ENCODE assay signal across 17 mouse cellular contexts in genomic region chr9:64116876-64117275, GRCm38 (mm10). TPM values are rescaled to one million over a fixed set of nuclear protein-coding genes. Genes with fewer than 3 reads are reported as not detected.
DNase-seq lines count a peak whose midpoint lies in the region; ATAC-seq and TF ChIP-seq lines count a peak whose summit lies in the region.
"Had no signal": no experiment of that assay in that cellular context is flagged by ENCODE, and none has a peak within 500 bp of the region (broad histone marks: within the 10 kb centered on the region; RNA-seq: fewer than 3 reads in every experiment).

Gene Lctl, plus strand, starts transcription at chr9:64117147.

- WGBS in kidney, adult 2 months: 33% methylated on average over 3 of the region's 3 CpGs
- 83% methylated on average over 3 of the region's 3 CpGs for WGBS in kidney, embryonic 15.5 days
- 88% methylated on average over 3 of the region's 3 CpGs for WGBS in intestine, embryonic 15.5 days
- WGBS in forebrain, postnatal 0 days: 52% methylated on average over 3 of the region's 3 CpGs

- no peak for ATAC-seq in kidney, embryonic 15.5 days (replicated peaks; ENCODE audit: low FRiP score)
- no peak for ATAC-seq in intestine, embryonic 15.5 days
- ATAC-seq in forebrain, postnatal 0 days: no peak
- ATAC-seq: hindbrain, embryonic 16.5 days had no signal

- peak within 1 kb of the TSS; percentile 39 for H3K27ac ChIP-seq in kidney, adult 2 months (ENCODE audit: insufficient read depth, low read depth, low read length)
- no peak within 1 kb of the TSS for H3K27ac ChIP-seq in kidney, embryonic 15.5 days
- H3K27ac ChIP-seq in intestine, embryonic 15.5 days: no peak within 1 kb of the TSS
- H3K27ac ChIP-seq in forebrain, postnatal 0 days (ENCODE audit: low read depth, low read length): no peak within 1 kb of the TSS
- H3K27ac ChIP-seq: forebrain, embryonic 10.5 days; limb, embryonic 12.5 days had no signal

- no peak within 1 kb of the TSS for H3K9ac ChIP-seq in kidney, embryonic 15.5 days
- H3K9ac ChIP-seq in intestine, embryonic 15.5 days: no peak within 1 kb of the TSS
- no peak within 1 kb of the TSS for H3K9ac ChIP-seq in forebrain, postnatal 0 days
- H3K9ac ChIP-seq: limb, embryonic 12.5 days; lung, embryonic 14.5 days had no signal

- H3K4me3 ChIP-seq in kidney, adult 2 months (ENCODE audit: insufficient read depth, low read depth, low read length): no peak within 1 kb of the TSS
- no peak within 1 kb of the TSS for H3K4me3 ChIP-seq in kidney, embryonic 15.5 days (replicated peaks)
- no peak within 1 kb of the TSS for H3K4me3 ChIP-seq in intestine, embryonic 15.5 days (replicated peaks)
- no peak within 1 kb of the TSS for H3K4me3 ChIP-seq in forebrain, postnatal 0 days (ENCODE audit: low read depth, low read length)
- H3K4me3 ChIP-seq: forebrain, embryonic 10.5 days; limb, embryonic 12.5 days had no signal

- TF ChIP-seq POLR2A in kidney, adult 2 months (IDR thresholded peaks at IDR 0.05; ENCODE audit: low read depth, low read length): no peak

- no peaks in the 10 kb centered on the region for H3K36me3 ChIP-seq in kidney, adult 2 months (ENCODE audit: control insufficient read depth, insufficient read depth, low read length)
- H3K36me3 ChIP-seq in kidney, embryonic 15.5 days: no peaks in the 10 kb centered on the region
- H3K36me3 ChIP-seq in intestine, embryonic 15.5 days: no peaks in the 10 kb centered on the region
- H3K36me3 ChIP-seq in forebrain, postnatal 0 days (ENCODE audit: insufficient read depth): no peaks in the 10 kb centered on the region
- H3K36me3 ChIP-seq: forebrain, embryonic 10.5 days; G1E; limb, embryonic 12.5 days had no signal

- no peak for TF ChIP-seq CTCF in kidney, adult 2 months (conservative IDR thresholded peaks at IDR 0.05; ENCODE audit: insufficient read depth, insufficient read length, low read depth, low read length)
- no peak for TF ChIP-seq CTCF in forebrain, postnatal 0 days (IDR thresholded peaks at IDR 0.05; ENCODE audit: low read depth)

- no peaks in the 10 kb centered on the region for H3K9me3 ChIP-seq in kidney, embryonic 15.5 days (replicated peaks)
- no peaks in the 10 kb centered on the region for H3K9me3 ChIP-seq in intestine, embryonic 15.5 days
- H3K9me3 ChIP-seq in forebrain, postnatal 0 days (ENCODE audit: low read length): no peaks in the 10 kb centered on the region
- H3K9me3 ChIP-seq: forebrain, embryonic 10.5 days; G1E; limb, embryonic 12.5 days had no signal

- peak; percentile 25 to 42 for DNase-seq in cerebellum, postnatal 10 days
- DNase-seq in cerebellum, adult 11 months: no peak
- peak; percentile 81 for DNase-seq in kidney, adult 2 months
- DNase-seq in adrenal gland, postnatal 10 days: peak; percentile 85
- peak; percentile 76 to 87 for DNase-seq in kidney, postnatal 25 days
- DNase-seq in forebrain, postnatal 0 days: no peak
- DNase-seq: cerebellum, adult 2 months; lung, embryonic 14.5 days had no signal

- H3K27me3 ChIP-seq in kidney, adult 2 months (replicated peaks; ENCODE audit: control insufficient read depth, insufficient read depth, low read length): no peaks in the 10 kb centered on the region
- no peaks in the 10 kb centered on the region for H3K27me3 ChIP-seq in kidney, embryonic 15.5 days
- H3K27me3 ChIP-seq in intestine, embryonic 15.5 days (replicated peaks): no peaks in the 10 kb centered on the region
- H3K27me3 ChIP-seq in forebrain, postnatal 0 days (ENCODE audit: insufficient read depth, low read length): no peaks in the 10 kb centered on the region
- H3K27me3 ChIP-seq: limb, embryonic 12.5 days had no signal

- H3K4me2 ChIP-seq in kidney, embryonic 15.5 days: no peak within 1 kb of the TSS
- no peak within 1 kb of the TSS for H3K4me2 ChIP-seq in intestine, embryonic 15.5 days (replicated peaks)
- no peak within 1 kb of the TSS for H3K4me2 ChIP-seq in forebrain, postnatal 0 days (ENCODE audit: low read depth)
- H3K4me2 ChIP-seq: limb, embryonic 12.5 days; lung, embryonic 14.5 days; midbrain, embryonic 11.5 days had no signal

- H3K4me1 ChIP-seq in kidney, adult 2 months (ENCODE audit: control insufficient read depth, insufficient read depth, low read length): peaks cover 3% of the 10 kb centered on the region; the same call in 1 of the 2 replicates
- H3K4me1 ChIP-seq in kidney, embryonic 15.5 days: peaks cover 5% of the 10 kb centered on the region; the same call in 1 of the 2 replicates
- H3K4me1 ChIP-seq in intestine, embryonic 15.5 days (replicated peaks): peaks cover 5% of the 10 kb centered on the region; the same call in 1 of the 2 replicates
- no peaks in the 10 kb centered on the region for H3K4me1 ChIP-seq in forebrain, postnatal 0 days (ENCODE audit: insufficient read depth)
- H3K4me1 ChIP-seq: limb, embryonic 12.5 days had no signal

RNA-seq across cellular contexts. Expression of gene Lctl, which starts in this region (rescaled TPM):
- polyA plus RNA-seq in kidney, adult 2 months (2012; rRNA removed): 5.1 and 6.9 TPM in 2 replicates
- polyA plus RNA-seq in kidney, embryonic 15.5 days (2015; fragmentation: Nextera tagmentation; extraction: Ambion mirVana): 0.16 and 0.51 TPM in 2 replicates
- 1 to 10 TPM; 2.0 to 2.8 TPM for total RNA-seq in adrenal gland, postnatal 10 days (2021)
- 0.13 and 0.15 TPM in 2 replicates for polyA plus RNA-seq in intestine, embryonic 15.5 days (2015; fragmentation: Nextera tagmentation; extraction: Ambion mirVana)
- not detected in 2 replicates for total RNA-seq in forebrain, postnatal 0 days (2014; rRNA removed)
- polyA plus RNA-seq in forebrain, postnatal 0 days (2015; fragmentation: Nextera tagmentation; extraction: Ambion mirVana): not detected in 2 replicates
- total RNA-seq: G1E; layer of hippocampus, postnatal 14 days had no signal
- polyA plus RNA-seq: embryonic facial prominence, embryonic 11.5 days; forebrain, embryonic 10.5 days; G1E; hindbrain, embryonic 16.5 days; limb, embryonic 12.5 days; midbrain, embryonic 11.5 days had no signal

Comparison
In these comparisons a context has a peak if more than half of its experiments do, and no peak if none do; other contexts are left out.
1. DNase-seq: peak in cerebellum, postnatal 10 days (2 of 2), kidney, adult 2 months (single experiment), adrenal gland, postnatal 10 days (single experiment) and kidney, postnatal 25 days (2 of 2); none in cerebellum, adult 11 months (single experiment) and forebrain, postnatal 0 days (single experiment).